Mouse (Mus musculus) adrenal gland, postnatal 36 days (tissue): ENCODE measurements around the gene Defa2. TPM values are rescaled to one million over a fixed set of nuclear protein-coding genes. Genes with fewer than 3 reads are reported as not detected.
"Not testable (repeated sequence)": the region's sequence is repeated elsewhere in the genome, so short reads cannot be mapped to it uniquely, and the experiment has no call there.

ENCODE experiments used
- DNase-seq, 2 experiments: peaks; one replicate each; pipeline ENCODE4 v3.0.0; 2021; ENCODE audit warnings: mixed read lengths in 1 of 2
- long read RNA-seq, 2 experiments: library from polyadenylated mRNA; stranded (forward); transcript quantifications; one replicate each; pipeline ENCODE4 v2.0.0; 2021; ENCODE audit warnings: borderline sequencing depth in 2 of 2
- total RNA-seq, 2 experiments: library from RNA; stranded (reverse); gene quantifications; 2 replicates each; pipeline ENCODE4 v1.2.3; 2021

The Defa2 gene
- total RNA-seq, result not detected
- long read RNA-seq, experiment 1, result 0 reads
- long read RNA-seq, experiment 2, result 0 reads

GRCm38 (mm10) chr8:21378215-21378614 lies at the start of gene Defa2:
Gene Defa2, plus strand, starts transcription at chr8:21378515.
- not testable (repeated sequence) for DNase-seq

GRCm38 (mm10) chr8:21391511-21391910 lies 13.2 kb downstream of the Defa2 start, which contains the start of gene Defa33:
Gene Defa33, plus strand, starts transcription at chr8:21391811.
- DNase-seq, result not testable (repeated sequence)

- DNase-seq, result not testable (repeated sequence)
Observed at GRCm38 (mm10) chr8:21427111-21427510, 48.8 kb downstream of the Defa2 start, which contains the start of gene Defa36. Gene Defa36, plus strand, starts transcription at chr8:21427411.

Other genes with a start within 250 kb of the Defa2 start
- gene Defa30, start 243.9 kb upstream of the Defa2 start, total RNA-seq, result not detected
- gene Defa22, start 216.2 kb upstream of the Defa2 start, total RNA-seq, result not detected
- not detected for gene Defa31, start 186.9 kb upstream of the Defa2 start, total RNA-seq
- gene Gm15293, start 177.0 kb upstream of the Defa2 start, total RNA-seq, result not detected
- not detected for gene Gm15292, start 128.8 kb upstream of the Defa2 start, total RNA-seq
- gene Defa27, start 63.0 kb upstream of the Defa2 start, total RNA-seq, result not detected
- not detected for gene Defa29, start 51.5 kb upstream of the Defa2 start, total RNA-seq
- gene Defa33, start 13.3 kb downstream of the Defa2 start, total RNA-seq, result not detected
- not detected for gene Defa36, start 48.9 kb downstream of the Defa2 start, total RNA-seq
- not detected for gene Gm7849, start 78.0 kb downstream of the Defa2 start, total RNA-seq
- gene Defa20, start 130.7 kb downstream of the Defa2 start, total RNA-seq, result not detected
- gene Defa32, start 150.5 kb downstream of the Defa2 start, total RNA-seq, result not detected
- gene Defa37, start 186.9 kb downstream of the Defa2 start, total RNA-seq, result not detected
- not detected for gene Defa28, start 204.5 kb downstream of the Defa2 start, total RNA-seq
- not detected for gene Gm7861, start 216.0 kb downstream of the Defa2 start, total RNA-seq
- gene Defa26, start 239.7 kb downstream of the Defa2 start, total RNA-seq, result not detected